Mouse (Mus musculus) Muller cell, postnatal 12 days (primary cell): ENCODE measurements around the gene Cyb561a3.
A peak's percentile ranks its signal among the peaks of the same experiment; 100 is the strongest.

Source experiments
- DNase-seq: peaks from one replicate; pipeline ENCODE4 v3.0.0-alpha.2; 2015; ENCODE audit errors: inconsistent ontology term

Gene Cyb561a3

GRCm38 (mm10) chr19:10590301-10590700 lies 13.3 kb downstream of the Cyb561a3 start:
- no peak for DNase-seq

GRCm38 (mm10) chr19:10591659-10592377 lies 14.8 kb downstream of the Cyb561a3 start:
- DNase-seq: no peak

DNA sequence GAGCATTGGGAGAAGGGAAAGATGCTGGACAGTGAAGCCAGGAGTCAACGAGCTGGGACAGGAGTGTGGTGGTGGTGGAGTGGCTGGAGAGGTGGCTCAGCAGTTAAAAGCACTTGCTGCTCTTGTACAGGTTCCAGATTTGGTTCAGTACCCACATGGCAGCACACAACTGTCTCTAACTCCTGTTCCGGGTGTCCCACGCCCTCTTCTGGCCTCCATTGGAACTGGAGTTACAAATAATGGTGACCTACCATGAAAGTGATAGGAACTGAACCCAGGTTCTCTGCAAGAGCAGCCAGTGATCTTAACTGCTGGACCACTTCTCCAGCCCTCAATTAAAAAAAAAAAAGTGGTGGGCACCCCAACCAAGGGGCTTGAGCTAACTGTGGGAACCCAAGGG lies 21.2 kb downstream of the Cyb561a3 start:
- no peak for DNase-seq

GRCm38 (mm10) chr19:10599648-10600047 lies 22.7 kb downstream of the Cyb561a3 start:
- no peak for DNase-seq

- DNase-seq: no peak
Observed at GRCm38 (mm10) chr19:10602247-10602769, 25.3 kb downstream of the Cyb561a3 start.

DNA sequence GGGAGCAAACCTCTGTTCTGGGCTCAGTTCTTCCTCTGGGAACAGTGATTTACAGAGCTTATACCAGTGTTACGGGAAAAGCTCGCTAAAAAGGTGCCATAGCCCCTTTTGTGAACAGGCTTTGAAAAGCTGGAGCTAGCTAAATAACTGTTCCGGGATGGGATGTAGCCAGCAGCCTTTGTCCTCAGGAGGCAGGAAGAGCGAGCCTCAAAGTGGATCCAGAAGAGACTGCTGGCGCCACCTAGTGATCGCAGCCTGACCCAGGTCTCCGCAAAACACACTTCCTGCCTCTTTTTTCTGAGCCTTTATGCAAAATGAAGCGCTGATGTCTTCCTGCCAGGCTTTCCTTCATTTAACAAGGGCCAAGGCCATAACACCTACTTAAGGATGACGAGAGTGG lies 25.8 kb downstream of the Cyb561a3 start:
- DNase-seq: peak; percentile 87

DNA sequence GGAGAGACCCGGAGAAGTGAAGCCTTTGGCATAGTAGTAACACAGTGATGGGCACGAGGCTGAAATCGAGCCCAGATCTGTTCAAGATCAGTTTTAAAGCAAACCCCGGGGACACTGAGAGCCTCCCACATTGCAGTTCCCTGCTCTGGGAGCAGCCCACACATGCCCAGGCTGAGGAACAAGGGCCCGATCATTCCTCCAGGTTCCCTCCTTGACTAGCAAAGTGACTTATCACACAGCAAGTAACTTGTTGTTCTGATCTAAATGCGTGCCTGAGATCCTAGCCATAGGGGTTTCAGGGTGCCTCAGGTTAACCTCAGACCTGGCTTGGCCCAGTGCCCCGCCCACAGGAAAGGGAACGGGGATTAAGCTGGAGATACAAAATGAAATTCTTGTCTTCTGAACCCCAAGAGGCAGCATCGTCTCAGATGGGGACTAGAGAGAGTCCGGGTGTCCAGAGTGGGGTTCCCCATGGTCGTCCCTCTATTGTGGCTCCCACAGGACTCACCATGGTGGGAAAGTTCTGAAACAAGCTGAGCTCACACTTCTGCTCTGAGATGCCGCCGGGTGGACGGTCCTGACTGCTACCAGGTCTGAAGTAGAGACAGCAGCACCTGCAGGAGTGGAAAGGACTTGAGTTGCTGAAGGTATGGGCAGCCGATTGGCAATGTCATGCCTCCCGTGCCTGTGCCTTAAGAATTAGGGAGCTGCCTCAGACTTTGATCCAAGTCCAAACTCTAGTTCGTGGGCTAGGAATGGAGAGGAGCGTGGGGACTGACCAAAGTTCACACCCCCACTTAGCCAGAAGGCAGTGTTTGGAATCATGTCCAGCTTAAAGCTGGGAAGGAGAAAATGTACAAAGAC lies 26.9 kb downstream of the Cyb561a3 start:
- no peak for DNase-seq

GRCm38 (mm10) chr19:10604534-10604933 lies 27.6 kb downstream of the Cyb561a3 start:
- DNase-seq: no peak

- DNase-seq: peak; percentile 99
Observed at GRCm38 (mm10) chr19:10605293-10605900, 28.4 kb downstream of the Cyb561a3 start, which contains the start of the genes Ddb1 and Tkfc. Ddb1 (plus strand) TSS chr19:10605327. Tkfc (minus strand) TSS chr19:10605654.

GRCm38 (mm10) chr19:10605901-10606622 lies 29.1 kb downstream of the Cyb561a3 start:
- DNase-seq: peak; percentile 69

GRCm38 (mm10) chr19:10608573-10609240 lies 31.7 kb downstream of the Cyb561a3 start:
- no peak for DNase-seq

DNA sequence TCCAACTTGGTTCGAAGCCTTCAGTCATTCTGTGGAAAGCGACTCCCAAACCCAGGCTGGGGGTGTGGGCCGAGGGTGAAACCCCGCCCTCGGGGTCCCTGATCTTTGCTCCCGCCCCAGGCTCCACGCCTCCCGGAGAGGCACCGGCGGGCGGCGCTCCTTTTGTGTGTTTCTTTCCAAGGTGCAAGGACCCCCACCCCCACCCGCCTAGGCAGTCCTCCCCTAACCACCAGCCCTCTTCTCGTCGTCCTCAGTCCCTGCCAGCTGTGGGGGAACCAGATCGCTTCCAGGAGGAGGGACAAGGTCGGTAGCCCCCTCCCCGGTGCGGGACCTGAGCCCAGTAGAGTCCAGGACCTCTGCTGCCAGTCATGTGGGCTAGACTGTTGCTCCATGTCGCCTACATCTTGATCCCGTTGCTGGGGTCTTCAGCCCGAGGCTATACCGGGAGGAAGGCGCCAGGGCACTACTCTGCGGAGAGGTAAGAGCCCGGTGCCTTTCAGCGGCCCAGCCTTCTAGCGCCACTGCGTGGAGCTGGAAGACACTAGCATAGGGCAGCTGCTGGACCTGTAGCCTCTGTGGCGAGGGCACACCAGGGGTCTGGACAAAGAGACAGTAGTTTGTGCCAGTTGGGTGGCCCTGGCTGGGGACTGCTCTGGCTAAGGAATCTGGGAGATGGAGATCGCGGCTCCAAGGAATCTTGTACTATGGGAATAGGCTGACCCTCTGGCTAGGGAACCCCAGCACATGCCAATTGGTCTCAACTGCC lies 57.3 kb downstream of the Cyb561a3 start, which contains the start of gene Vwce:
Gene Vwce (plus strand): TSS at position 108 of the 766 bp plus-strand sequence.
- peak; percentile 46 for DNase-seq

GRCm38 (mm10) chr19:10634872-10635318 lies 57.9 kb downstream of the Cyb561a3 start:
- DNase-seq: peak; percentile 56

- DNase-seq: no peak
Observed at GRCm38 (mm10) chr19:10637840-10638239, 60.9 kb downstream of the Cyb561a3 start.

DNA sequence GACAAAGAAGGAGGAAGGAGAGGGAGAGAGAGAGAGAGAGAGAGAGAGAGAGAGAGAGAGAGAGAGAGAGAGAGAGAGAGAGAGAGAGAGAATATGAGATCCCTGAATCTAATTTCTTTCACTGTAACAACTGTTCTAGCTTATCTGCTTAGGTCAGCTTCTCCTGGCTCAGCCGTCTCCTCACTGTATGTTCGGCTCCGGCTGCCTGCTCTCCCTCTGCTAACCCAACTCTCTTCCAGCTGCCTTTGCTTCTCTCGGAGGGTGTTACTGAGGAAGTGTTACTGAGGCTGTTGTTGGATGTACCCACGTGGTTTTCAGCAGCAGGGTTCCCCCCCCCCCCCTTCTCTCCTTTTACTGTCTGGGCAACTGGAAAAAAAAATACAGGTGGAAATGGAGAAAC lies 63.1 kb downstream of the Cyb561a3 start:
- DNase-seq: no peak

GRCm38 (mm10) chr19:10640589-10641378 lies 63.8 kb downstream of the Cyb561a3 start:
- no peak for DNase-seq
